Mouse (Mus musculus): Measurements from ENCODE around the gene 4932415D10Rik.

Gene 4932415D10Rik

GRCm38 (mm10) chr10:82316482-82316881 lies at the start of gene 4932415D10Rik:
Gene 4932415D10Rik, minus strand, starts transcription at chr10:82316582.
- DNase-seq: no peak

GRCm38 (mm10) chr10:82361911-82362310 lies 45.5 kb upstream of the 4932415D10Rik start:
- no peak for DNase-seq

- DNase-seq: no peak
Observed at GRCm38 (mm10) chr10:82355401-82355800, 39.0 kb upstream of the 4932415D10Rik start.

DNA sequence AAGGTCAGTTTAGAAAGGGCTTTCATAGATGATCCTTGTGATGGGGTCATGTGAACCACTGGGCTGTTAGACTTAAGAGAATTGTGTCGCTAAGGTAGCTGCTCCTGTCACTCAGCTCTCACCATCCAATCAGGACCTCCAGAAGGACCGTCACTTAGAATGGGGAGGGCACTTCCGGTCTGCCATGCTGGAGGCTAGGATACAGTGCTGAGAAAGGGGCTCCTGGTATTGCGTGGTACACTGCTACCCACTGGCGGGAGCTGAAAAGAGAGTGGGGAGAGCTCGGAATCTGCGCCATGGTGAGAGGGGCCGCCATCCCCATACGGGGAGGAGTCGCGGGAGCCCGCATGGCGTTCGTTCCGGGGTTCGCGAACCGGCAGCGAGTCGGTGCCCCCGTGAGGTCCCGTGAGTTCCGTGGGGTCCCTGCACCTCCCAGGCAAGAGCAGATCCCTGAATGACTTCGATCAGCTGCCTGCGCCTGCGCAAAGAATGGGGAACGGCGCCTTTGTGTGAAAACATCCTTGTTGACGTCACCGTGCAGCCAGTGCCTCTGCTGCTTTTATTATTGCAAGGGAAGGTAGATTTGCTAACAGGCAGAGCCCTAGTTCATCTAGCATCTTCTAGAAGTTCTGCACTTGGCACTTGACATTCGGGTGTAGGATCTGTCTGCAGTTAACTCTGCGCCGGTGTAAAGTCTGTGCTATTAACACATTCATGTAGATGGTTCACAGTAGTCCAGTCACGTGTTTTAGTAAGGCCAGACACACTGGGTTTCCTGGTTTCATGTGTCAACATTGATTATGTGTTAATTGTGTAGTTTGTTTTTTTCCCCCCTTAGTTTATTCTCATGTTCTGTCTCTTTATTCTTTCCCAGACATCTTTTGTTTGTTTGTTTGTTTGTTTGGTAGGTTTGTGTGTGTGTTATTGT lies 38.0 kb upstream of the 4932415D10Rik start, which contains the start of gene Gm4924:
Gene Gm4924, plus strand, starts transcription at position 173 of the 928 bp plus-strand sequence.
- peak; percentile 78 for DNase-seq

- no peak for DNase-seq
Observed at GRCm38 (mm10) chr10:82329826-82330225, 13.4 kb upstream of the 4932415D10Rik start.

DNA sequence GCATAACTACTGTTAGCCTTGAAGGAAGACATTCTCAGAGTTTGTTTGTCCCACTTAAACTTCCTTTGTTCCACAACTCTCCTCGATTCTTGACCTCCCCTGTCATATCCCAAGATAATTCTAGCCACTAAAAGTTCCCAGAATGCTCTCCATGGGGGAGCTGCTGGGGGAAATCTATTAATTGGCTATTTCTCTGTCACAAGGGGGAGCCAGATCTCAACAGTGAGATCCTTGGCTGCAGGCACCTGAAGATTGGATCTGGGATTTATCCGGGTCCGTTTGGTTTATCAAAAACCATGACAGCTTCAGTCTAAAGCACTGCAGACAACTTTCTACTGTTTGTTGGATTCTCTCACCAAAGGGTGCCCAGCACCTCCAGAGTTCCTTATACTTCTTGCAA lies 3.8 kb upstream of the 4932415D10Rik start:
- no peak for DNase-seq

DNA sequence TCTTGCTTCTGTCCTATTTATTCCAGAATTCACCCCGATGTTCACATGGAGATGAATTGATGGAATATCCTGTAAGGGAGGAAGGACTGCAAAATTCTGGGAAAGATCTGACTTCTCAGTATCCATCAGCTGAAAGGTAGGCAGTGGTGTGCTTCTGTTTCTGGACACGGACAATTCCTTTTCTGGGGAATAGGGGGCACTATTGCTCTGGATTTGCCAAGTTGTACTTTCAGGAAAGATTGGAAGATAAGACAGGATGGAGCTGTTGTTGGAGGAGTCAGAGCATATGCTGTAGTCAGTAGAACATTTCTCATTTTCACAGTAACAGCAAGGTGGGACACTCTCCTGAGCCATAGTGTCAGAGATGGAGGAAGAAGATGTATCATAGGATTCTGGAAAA lies 19.9 kb downstream of the 4932415D10Rik start:
- no peak for DNase-seq

DNA sequence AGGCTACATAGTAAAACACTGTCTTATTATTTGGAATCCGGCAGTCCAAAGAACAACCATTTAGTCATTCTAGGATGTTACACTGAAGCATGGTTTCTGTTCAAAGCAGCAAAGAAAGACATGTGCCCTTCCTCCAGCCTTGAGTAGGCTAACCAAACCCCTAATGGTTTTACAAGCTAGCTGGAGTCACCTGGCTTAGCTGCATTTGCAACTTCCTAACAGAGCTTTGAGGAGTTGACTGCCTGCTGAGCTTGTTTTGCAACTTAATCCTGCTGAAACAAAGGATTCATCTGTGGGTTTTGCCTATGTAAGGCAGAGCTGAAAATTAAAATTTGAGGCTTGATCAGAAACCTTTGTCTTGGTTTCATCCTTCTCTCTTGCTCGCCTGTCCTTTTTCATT lies 59.1 kb downstream of the 4932415D10Rik start:
- no peak for DNase-seq

GRCm38 (mm10) chr10:82245021-82245420 lies 71.4 kb downstream of the 4932415D10Rik start:
- no peak for DNase-seq

DNA sequence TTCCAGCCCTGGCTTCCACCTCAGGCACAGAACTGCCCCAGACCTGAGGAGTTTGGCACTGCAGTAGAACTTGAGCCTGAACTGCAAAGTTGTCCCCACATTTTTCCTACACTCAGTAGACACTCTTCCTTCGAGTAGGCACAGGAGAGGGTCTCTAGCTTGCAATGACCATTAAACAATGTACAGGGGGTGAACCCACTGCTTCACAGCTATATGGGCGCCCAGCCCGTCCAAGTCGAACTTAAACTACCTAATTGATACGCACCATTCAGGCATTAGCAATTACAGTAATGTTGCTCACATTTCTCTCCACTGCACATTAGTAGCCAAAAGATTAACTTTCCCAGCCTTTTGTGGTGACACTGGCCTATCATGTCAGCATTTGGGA lies 75.0 kb downstream of the 4932415D10Rik start:
- no peak for DNase-seq

DNA sequence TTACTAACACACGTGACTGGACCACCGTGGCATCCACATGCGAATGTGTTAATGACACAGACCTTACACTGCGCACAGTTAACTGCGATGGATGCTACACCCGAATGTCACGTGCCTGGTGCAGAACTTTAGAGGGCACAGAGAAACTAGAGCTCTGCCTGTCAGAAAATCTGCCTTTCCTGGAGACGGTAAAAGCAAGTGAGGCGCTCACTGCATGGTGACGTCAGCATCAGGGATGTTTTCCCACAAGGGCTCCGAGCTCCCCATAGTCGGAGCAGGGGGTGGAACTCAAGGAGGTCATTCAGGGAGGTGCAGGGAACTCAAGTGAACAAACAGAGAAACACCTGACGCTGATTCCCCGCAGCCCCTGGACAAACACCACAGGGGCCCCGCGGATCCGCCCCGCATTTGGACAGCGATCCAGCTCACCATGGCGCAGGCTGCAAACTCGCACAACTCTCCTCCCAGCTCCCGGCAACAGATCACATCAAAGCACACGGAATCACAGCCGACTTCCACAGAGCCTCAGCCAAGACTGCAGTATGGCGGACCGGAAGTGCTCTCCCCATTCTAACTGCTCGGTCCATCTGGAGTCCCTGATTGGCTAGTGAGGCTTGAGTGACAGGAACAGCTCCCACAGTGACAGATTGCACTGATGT lies 75.5 kb downstream of the 4932415D10Rik start, which contains the start of gene Zfp938:
Gene Zfp938, minus strand, starts transcription at position 539 of the 659 bp plus-strand sequence.
- peak; percentile 66 for DNase-seq

All from right cerebral cortex, postnatal 14 days (tissue).